Mouse (Mus musculus) kidney, postnatal 0 days (tissue): ENCODE results near the gene Got1. TPM values are rescaled to one million over a fixed set of nuclear protein-coding genes. Genes with fewer than 3 reads are reported as not detected.
A peak's percentile ranks its signal among the peaks of the same experiment; 100 is the strongest.

ENCODE experiments used
- ATAC-seq: fragments of 200-750 bp; cut with Nextera tagmentation; replicated peaks from 2 replicates; pipeline ENCODE4 v1.8.0; 2017; ENCODE audit warnings: low read depth, moderate number of reproducible peaks, moderate TSS enrichment, moderate library complexity; ENCODE audit not compliant: low FRiP score
- DNase-seq: peaks from one replicate; pipeline ENCODE4 v3.0.0-alpha.2; 2016; ENCODE audit warnings: low spot score
- H3K27ac ChIP-seq: fragments of 300-500 bp; sonication (generic); 2 replicates; pipeline ENCODE4 v1.5.1; 2014; ENCODE audit warnings: mild to moderate bottlenecking
- H3K27me3 ChIP-seq: fragments of 300-500 bp; sonication (generic); 2 replicates; pipeline ENCODE4 v1.6.1; 2014; ENCODE audit warnings: low read length, mixed read lengths; ENCODE audit not compliant: insufficient read depth
- H3K36me3 ChIP-seq: fragments of 300-500 bp; sonication (generic); 2 replicates; pipeline ENCODE4 v1.6.1; 2014; ENCODE audit warnings: low read length, mixed read lengths; ENCODE audit not compliant: insufficient read depth
- H3K4me1 ChIP-seq: fragments of 300-500 bp; sonication (generic); replicated peaks from 2 replicates; pipeline ENCODE4 v1.6.1; 2014; ENCODE audit warnings: antibody characterized with exemption, low read length, mixed read lengths; ENCODE audit not compliant: insufficient read depth
- H3K4me2 ChIP-seq: fragments of 300-500 bp; sonication (generic); 2 replicates; pipeline ENCODE4 v1.6.1; 2014; ENCODE audit warnings: mild to moderate bottlenecking, low read length, moderate library complexity, mixed read lengths
- H3K4me3 ChIP-seq: fragments of 300-500 bp; sonication (generic); replicated peaks from 2 replicates; pipeline ENCODE4 v1.5.1; 2014; ENCODE audit warnings: low read depth, low read length
- H3K9ac ChIP-seq: fragments of 300-500 bp; sonication (generic); 2 replicates; pipeline ENCODE4 v1.6.1; 2014; ENCODE audit warnings: low read depth, low read length
- H3K9me3 ChIP-seq: fragments of 300-500 bp; sonication (generic); replicated peaks from 2 replicates; pipeline ENCODE4 v1.6.1; 2016; ENCODE audit warnings: low read length, inconsistent platforms, mixed read lengths
- CTCF ChIP-seq: IDR thresholded peaks from 2 replicates; pipeline ENCODE4 v1.5.1; 2016; ENCODE audit warnings: antibody characterized with exemption, low read depth, mild to moderate bottlenecking, moderate library complexity
- WGBS: fragments of 180-500 bp; shearing (Covaris S2); extraction: QIAGEN DNeasy Blood & Tissue Kit; methylation state at CpG from one replicate; pipeline ENCODE4 v1.1.7; 2014; 5-methylcytosine and 5-hydroxymethylcytosine counted together
- polyA plus RNA-seq: library from polyadenylated mRNA; unstranded; fragments of >200 nt; fragmentation: Nextera tagmentation; extraction: Ambion mirVana; gene quantifications from 2 replicates; pipeline ENCODE4 v1.2.1, GENCODE M21; 2015

Got1 gene
- polyA plus RNA-seq, 1 experiment from 2014 or later: 86.6 TPM

DNA sequence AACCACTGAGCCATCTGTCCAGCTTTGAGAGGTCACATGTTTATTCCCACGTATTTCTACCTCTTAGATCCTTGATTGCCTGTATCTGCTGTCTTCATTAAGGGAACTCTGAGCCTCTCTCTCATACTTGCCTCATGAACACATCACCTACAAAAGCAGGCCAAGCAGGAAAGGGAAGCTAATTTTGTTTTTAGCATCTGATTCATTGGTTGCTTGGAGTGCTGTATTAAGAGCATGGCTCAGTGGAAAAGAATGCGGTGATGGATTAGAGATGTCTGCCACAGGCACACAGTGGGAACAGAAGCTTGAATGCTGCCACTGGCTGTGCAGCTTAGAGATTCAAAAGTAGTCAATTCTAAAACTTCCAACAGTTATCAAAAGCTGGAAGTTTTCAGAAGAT is 35.8 kb upstream of the Got1 start:
- Histone ChIP-seq H3K27ac (no peak overlapping the region), H3K4me2 (no peak overlapping the region), H3K4me3 (no peak overlapping the region), H3K9me3 (no peaks in the 10 kb centered on the region), H3K9ac (no peak overlapping the region), H3K36me3 (no peaks in the 10 kb centered on the region), H3K27me3 (no peaks in the 10 kb centered on the region), H3K4me1 (no peaks in the 10 kb centered on the region)
- ATAC-seq (no peak), DNase-seq (no peak)
- TF ChIP-seq CTCF: no peak
- WGBS: 84% methylated on average over 2 of the region's 2 CpGs

DNA sequence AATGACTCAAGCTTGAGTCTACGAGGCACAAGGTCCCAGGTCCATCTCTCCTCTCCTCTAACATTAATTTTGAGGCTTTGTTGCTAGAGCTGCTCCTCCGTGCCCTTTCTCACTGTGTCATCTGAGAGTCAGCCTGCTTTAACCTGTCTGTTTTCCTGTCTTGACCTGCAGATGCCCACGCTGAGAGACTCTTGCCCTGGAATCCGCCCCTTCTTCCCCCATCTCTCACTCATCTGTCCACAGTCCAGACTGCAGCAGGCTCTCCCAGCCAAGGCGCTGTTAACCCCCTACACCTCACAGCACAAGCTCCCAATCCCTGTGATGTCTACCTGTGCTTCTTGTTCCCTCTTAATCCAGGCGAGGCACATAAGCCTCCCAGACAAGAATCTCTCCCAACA is 27.1 kb upstream of the Got1 start:
- TF ChIP-seq CTCF: no peak
- H3K36me3 ChIP-seq: no peaks in the 10 kb centered on the region
- WGBS: 39% methylated on average over 6 of the region's 6 CpGs

DNA sequence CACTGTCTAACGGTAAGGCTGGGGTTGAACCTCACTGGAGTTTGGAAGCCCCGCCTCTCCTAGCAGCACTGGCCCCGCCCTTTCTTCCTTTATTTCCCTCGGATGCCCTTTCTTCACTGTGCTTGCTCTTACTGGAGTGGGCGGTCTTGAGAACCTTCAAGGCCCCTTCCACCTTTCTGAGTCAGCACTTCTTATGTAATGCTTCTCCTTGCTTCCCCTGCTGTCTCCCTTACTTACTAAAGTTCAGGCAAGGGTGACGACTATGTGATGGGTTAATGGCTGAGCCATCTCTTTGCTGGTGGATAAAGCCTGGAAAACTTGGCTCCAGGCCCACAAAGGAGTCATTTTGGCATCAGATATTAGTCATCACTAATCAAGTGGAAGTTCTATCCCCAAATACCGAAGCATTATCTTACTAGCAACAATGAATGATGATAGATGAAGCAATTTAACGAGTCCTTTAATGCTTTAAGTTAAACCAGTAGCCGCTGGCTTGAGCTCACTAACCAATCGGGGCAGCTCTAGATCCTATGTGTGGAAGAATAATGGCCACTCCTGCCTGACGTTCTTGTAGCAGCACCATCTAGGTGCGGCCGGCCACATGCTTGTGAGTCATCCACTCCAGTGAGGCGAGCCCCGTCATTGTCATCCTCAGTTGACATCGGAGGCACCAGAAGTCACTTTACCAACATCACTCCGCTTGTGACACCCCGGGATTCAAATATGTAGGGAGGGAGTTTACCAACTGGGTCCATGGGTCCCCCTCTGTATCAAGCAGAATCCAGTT is 26.5 kb upstream of the Got1 start:
- Histone ChIP-seq H3K4me1 (0 out of 2 replicates have a peak, but pooled peaks cover 6% of the 10 kb centered on the region), H3K9me3 (no peaks in the 10 kb centered on the region), H3K4me2 (no peak overlapping the region), H3K9ac (no peak overlapping the region), H3K36me3 (no peaks in the 10 kb centered on the region), H3K27me3 (0 out of 2 replicates have a peak, but pooled peaks cover 4% of the 10 kb centered on the region), H3K4me3 (no peak overlapping the region), H3K27ac (no peak overlapping the region)
- DNase-seq (no peak), ATAC-seq (peak; percentile 69; the same call in 1 of the 2 replicates)
- no peak for TF ChIP-seq CTCF
- WGBS: 81% methylated on average over 18 of the region's 18 CpGs

More for the DNA sequence above, 27.1 kb upstream of the Got1 start:
- ATAC-seq: peak; percentile 52; the same call in 1 of the 2 replicates
- Histone ChIP-seq H3K27me3 (0 out of 2 replicates have a peak, but pooled peaks cover 2% of the 10 kb centered on the region), H3K4me1 (0 out of 2 replicates have a peak, but pooled peaks cover 3% of the 10 kb centered on the region), H3K9ac (no peak overlapping the region), H3K9me3 (no peaks in the 10 kb centered on the region), H3K4me3 (no peak overlapping the region), H3K4me2 (no peak overlapping the region), H3K27ac (no peak overlapping the region)
- DNase-seq: no peak

DNA sequence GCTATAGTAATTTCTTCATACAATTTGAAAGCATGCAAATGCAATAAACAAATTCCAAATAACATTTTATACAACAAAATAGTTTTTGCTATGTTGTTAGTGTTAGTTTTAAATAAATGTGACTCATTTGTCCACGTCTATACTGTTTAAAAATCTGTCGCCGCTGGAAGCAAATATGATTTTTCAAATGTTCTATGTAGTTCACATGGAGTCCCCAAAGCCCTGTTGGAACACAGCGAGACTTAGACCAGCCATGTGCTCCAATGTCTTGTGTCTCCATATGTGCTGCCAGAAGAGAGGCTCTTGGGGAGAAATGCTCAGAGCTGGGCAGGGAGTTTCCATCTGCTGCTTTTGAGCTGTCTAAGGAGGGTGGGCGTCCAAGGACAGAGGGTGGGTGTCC is 23.7 kb upstream of the Got1 start:
- Histone ChIP-seq H3K4me2 (no peak overlapping the region), H3K27ac (no peak overlapping the region), H3K27me3 (0 out of 2 replicates have a peak, but pooled peaks cover 4% of the 10 kb centered on the region), H3K4me3 (no peak overlapping the region), H3K36me3 (no peaks in the 10 kb centered on the region), H3K9ac (no peak overlapping the region), H3K9me3 (no peaks in the 10 kb centered on the region), H3K4me1 (0 out of 2 replicates have a peak, but pooled peaks cover 6% of the 10 kb centered on the region)
- WGBS: 93% methylated on average over 5 of the region's 5 CpGs
- ATAC-seq (no peak), DNase-seq (no peak)
- no peak for TF ChIP-seq CTCF

DNA sequence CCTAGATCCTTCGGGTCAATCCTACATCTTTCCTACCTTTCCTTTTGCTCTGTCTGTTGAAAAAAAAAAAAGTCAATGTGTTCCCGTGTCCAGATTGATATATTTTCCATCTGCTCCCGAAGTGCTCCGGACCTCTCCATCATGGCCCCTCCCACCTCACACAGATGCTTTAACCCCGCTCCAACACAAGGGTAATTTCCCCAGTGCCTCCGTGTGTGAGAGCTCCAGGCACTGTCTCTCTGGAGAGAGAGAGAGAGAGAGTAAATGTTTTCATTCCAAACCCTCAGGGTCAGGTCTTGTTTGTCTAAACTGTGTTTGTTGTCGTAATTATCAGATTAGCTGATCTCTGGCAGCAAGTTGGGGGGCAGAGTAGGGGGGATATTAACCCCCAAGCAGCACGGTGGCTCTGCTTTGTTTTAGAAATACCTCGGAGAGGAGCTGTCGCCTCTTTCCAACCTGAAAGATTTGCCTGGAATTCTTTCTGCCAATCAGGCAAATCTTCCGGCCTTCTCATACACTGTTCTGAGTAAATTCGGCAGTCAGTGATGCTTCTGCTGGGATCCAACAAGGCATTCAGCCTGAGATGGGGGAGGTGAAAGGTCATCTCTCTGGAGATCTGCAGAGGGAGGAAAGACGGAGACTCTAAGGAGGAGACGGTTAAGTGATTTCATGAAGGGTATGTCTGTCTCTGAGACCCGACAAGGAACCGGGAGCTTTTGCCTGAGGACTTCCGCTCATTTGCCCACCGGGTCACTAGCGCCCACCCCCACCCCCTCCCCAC is 22.1 kb upstream of the Got1 start:
- WGBS: 6% methylated on average over 19 of the region's 19 CpGs
- 0 out of 2 replicates have a peak, but pooled peaks cover 6% of the 10 kb centered on the region for H3K4me1 ChIP-seq
- no peak overlapping the region for H3K4me3 ChIP-seq
- peak overlapping the region; percentile 24 for H3K4me2 ChIP-seq
- 0 out of 2 replicates have a peak, but pooled peaks cover 4% of the 10 kb centered on the region for H3K27me3 ChIP-seq
- H3K36me3 ChIP-seq: no peaks in the 10 kb centered on the region
- TF ChIP-seq CTCF: no peak
- ATAC-seq: no peak
- no peak overlapping the region for H3K9ac ChIP-seq
- no peaks in the 10 kb centered on the region for H3K9me3 ChIP-seq
- peak; percentile 49 for DNase-seq
- H3K27ac ChIP-seq: no peak overlapping the region

DNA sequence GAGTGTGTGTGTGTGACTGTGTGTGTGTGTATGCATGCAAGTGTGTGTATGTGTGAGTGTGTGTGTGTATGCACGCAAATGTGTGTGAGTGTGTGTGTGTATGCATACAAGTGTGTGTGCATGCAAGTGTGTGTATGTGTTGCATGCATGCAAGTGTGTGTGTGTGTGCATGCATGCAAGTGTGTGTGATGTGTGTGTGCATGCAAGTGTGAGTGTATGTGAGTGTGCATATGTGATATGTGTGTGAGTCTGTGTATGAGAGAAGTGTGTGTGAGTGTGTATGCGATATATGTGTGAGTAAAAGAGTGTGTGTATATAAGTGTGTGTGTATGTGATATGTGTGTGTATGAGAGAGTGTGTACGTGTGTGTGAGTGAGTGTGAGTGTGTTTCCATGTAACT is 11.0 kb upstream of the Got1 start:
- H3K4me2 ChIP-seq: no peak overlapping the region
- H3K4me1 ChIP-seq: no peaks in the 10 kb centered on the region
- no peaks in the 10 kb centered on the region for H3K36me3 ChIP-seq
- H3K27ac ChIP-seq: no peak overlapping the region
- H3K9ac ChIP-seq: no peak overlapping the region
- ATAC-seq (no peak), DNase-seq (no peak)
- no peak for TF ChIP-seq CTCF
- no peaks in the 10 kb centered on the region; the same call in 1 of the 2 replicates for H3K27me3 ChIP-seq
- H3K4me3 ChIP-seq: no peak overlapping the region
- H3K9me3 ChIP-seq: no peaks in the 10 kb centered on the region
- WGBS: 96% methylated on average over 3 of the region's 3 CpGs
